Mouse (Mus musculus): ENCODE results near the gene Zfp689.

GRCm38 (mm10) chr7:127485416-127485815, 36.5 kb upstream of the Zfp689 start:
- TF ChIP-seq CEBPB (IDR thresholded peaks at IDR 0.05; ENCODE audit: insufficient read depth, poor library complexity, severe bottlenecking) = no peak
- TF ChIP-seq POLR2AphosphoS2 (IDR thresholded peaks at IDR 0.05; ENCODE audit: insufficient read length, low read depth) = no peak
- TF ChIP-seq E2F4 (IDR thresholded peaks at IDR 0.05; ENCODE audit: insufficient read depth) = no peak
- no peak for TF ChIP-seq POLR2A (IDR thresholded peaks at IDR 0.05; ENCODE audit: insufficient read length, low read depth)
